Mouse (Mus musculus) cerebellum, adult 11 months (tissue): ENCODE results near the gene Efcab2.
A peak's percentile ranks its signal among the peaks of the same experiment; 100 is the strongest.
"Not testable (repeated sequence)": the region's sequence is repeated elsewhere in the genome, so short reads cannot be mapped to it uniquely, and the experiment has no call there.

ENCODE experiments used
- DNase-seq: peaks from one replicate; pipeline ENCODE4 v3.0.0; 2022

Efcab2 gene

DNA sequence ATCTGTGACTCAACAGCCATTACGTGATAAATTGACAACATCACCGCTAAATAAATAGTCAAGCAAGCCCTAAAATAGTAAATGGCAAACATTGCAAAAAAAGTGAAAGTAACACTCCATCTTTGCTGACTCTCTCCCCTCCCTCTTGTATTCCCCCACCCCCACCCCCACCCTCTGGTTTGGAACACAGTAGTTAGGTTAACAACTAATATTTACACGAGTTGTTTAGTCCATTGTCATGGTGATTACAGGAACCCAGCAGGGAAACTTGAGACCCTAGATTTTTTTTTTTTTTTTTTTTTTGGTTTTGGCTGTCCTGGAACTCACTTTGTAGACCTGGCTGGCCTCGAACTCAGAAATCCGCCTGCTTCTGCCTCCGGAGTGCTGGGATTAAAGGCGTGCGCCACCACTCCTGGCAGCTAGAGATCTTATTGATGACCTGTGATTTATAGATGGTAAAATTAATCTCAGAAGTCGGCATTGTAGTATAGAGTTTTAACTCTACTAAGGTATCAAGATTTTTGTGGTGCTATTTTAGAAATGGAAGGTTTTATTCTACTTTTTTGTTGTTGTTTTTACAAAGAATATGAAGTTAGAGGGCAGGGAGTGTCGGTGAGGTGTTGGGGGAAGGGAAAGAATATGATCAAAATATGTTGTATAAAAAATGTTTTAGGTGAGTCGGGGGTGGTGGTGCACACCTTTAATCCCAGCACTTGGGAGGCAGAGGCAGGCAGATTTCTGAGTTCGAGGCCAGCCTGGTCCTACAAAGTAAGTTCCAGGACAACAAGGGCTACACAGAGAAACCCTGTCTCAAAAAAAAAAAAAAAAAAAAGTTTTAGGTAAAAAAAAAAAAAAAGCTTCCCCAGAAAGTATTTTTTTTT, 1.1 kb downstream of the Efcab2 start:
- no peak for DNase-seq

DNA sequence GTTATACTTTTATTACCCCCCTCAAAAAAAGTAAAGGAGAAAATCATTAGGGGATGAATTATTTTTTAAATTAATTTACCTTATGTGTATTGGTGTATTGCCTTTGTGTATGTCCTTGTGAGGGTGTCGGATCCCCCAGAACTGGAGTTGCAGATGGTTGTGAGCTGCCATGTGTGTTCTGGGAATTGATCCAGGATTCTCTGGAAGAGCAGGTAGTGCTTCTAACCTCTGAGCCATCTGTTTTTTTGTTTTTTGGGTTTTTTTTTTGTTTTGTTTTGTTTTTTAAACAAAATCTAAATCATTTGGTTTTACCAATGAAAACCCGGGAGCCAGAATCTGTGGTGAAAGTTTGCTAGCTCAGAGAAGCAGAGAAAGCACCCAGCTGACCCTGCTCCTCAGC, 1.8 kb downstream of the Efcab2 start:
- peak; percentile 34 for DNase-seq

DNA sequence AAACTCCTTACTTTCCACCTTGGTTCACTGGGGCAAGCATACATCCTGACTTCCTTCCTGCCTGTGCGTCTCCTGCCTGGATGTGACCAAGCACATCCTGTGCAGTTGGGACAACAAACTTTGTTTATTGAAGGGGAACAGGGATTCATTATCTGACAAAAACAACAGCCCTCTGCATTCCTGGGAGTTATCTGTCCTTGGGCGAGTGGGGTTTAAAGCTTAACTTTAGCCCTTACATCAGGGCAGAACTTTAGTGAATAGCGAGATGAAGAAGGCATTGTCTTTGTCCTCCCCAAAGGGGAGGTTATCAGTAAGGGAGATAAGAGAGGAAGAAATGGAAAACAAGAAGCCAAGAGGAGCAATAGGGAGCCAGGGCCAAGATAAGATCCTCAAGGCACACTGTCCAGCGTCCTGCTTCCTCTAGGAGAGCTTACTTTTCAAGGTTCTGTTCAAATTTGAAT, 3.0 kb downstream of the Efcab2 start:
- DNase-seq = no peak

DNA sequence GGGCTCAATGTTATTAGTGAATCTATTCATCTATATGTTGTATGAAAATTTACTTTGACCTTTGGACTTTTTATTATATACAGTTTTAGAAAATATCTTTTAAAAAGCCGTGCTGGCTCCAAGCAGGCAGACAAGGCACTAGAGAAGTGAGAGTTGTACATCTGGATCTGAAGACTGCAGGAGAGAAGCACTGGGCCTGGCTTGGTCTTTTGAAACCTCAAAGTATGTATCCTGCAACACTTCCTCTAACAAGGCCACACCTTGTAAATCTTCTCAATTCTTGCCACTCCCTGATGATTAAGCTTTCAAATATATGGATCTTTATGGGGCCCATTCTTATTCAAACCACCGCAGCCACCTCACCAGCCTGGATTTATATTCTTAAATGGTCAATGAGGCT, 7.5 kb downstream of the Efcab2 start:
- DNase-seq = not testable (repeated sequence)

DNA sequence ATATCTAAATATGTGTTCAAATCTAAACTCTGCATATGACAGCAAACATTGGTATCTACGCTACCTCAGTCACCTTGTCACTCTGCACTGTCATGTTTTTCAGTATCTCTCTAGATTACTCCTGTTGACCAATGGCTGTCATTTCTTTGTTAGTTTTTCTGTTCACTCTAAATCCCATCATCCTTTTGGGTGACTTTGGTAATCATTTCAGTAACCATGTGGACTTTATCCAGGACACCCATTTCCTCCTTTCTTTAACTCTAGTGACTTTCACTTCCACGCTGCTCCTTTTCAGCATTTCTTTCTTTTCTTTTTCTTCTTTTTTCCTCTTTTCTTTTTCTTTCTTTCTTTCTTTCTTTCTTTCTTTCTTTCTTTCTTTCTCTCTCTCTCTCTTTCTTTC, 13.7 kb downstream of the Efcab2 start:
- no peak for DNase-seq

DNA sequence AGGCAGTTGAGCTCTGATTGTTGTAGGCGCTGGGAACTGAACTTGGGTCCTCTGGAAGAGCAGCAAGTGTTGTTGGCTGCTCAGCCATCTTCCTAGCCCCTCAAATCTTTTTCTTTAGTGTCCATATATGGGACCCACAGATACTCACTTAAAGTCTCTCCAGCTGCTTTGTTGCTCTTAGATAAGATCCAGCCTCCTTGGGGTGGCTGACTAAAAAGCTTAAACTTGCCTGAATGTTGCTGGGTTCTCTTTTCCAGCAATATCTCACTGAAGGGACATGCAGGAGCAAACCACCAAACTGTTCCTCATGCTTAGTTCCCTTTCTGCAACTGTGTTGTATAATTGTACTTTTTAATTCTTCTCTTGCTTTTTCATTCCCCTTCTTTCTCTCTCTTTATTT, 17.8 kb downstream of the Efcab2 start:
- DNase-seq = no peak

DNA sequence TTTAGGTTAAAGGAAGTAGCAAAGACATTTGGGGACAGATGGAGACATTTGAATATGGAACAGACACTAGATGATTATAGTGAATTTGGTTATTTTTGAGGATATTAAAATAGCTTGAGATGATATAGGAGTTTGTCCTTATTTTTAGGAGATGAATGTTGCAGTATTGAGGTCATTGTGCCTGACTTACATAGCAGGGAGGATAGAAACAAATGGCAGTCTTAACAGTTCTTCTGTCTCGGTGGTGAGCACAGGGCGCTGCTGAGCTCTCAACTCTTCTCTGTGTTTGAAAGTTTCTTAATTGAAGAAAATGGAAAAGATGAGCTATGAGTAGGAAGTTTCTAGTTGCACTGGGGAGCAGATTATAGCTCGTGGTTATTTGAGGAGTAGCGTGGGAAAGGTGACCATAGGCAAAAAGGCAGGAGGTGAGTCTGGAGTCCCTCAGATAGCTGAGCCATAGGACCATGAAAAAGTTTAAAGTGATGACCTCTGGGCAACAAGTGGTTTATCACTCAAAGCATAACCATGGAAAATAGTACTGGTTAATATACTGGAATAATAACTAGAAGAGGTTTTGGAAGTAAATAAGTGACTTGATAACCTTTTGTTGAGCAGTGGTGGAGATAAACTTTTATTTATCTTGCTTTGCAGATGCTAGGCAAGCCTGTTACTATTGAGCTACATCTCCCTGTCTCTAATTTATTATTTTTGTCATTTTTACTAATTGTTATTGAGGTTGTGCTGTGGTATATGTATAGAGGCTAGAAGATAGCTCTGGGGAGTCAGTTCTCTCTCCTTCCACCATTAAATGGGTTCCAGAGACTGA, 25.9 kb downstream of the Efcab2 start:
- no peak for DNase-seq

DNA sequence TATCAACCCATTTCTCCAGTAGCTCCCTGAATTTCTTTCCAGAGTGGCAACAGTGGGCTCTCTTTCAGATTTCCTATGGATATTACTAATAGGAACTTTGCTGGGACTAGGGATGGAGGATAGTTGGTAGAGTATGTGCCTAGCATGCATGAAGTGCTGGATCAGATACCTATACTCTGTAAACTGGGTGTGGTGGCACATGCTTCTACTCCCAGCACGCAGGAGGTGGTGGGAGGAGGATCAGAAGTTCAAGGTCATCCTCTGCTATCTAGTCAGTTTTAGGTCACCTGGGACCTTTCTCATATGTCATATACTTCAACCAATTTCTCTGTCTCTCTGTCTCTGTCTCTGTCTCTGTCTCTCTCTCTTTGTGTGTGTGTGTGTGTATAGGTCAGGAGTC, 27.7 kb downstream of the Efcab2 start:
- DNase-seq = no peak

DNA sequence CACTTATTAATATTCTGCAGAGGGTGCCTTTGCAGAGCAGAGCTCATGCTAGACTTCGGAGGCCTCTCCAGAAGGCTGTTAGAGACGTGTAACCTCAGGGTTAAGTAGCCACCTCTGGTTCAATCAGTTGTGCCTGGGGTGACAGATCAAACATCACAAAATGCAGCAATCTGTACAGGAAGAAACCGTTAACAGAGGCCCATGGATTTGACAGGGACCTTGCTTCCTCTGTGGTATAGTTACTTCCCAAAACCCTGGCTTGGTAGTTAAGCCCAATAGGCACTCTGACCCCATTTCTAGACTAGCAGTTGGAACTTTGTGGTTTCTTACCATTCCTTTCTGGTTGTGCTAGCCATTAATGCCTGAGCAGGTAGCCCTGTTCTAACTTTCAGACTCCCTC, 38.5 kb downstream of the Efcab2 start:
- DNase-seq = no peak

DNA sequence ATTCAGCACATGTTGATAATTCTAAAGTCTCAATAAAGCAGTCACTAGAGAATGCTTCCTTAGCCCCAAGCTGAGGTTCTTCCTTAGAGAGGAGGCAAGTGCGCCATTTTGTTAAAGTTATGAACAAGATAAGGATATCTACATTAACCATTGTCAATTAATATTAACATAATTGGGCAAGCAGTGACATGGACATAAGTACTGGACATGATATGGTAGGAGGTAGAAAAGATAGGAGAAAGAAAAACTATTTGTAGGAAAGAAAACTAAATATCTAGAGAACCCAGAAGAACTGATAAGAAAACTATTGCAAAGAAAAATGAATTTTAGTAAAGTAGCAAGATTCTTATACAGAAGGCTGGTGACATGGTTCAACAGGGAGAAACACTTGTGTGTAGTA, 41.2 kb downstream of the Efcab2 start:
- no peak for DNase-seq

DNA sequence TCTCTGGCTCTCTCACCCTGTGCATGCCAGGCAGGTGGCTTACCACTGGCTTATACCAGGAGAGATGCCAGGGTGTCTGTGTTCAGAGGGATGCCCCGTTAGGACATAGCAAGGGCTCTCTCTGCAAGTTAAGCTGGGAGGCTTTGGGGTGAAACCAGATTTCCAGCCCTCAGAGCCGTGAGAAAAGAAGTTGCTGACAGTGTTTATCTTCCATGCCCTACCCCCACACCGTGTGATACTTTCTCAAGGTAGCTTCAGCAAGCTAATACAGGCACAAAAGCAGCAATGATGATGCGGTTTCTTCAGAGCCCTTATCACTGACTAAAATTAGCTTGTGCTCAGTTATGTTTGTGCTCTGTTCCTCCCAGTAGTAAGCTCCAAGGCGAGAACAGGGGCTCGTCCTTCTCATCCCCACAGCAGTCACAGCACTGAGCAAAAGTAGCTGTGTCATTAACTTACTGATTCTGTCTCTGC, 42.4 kb downstream of the Efcab2 start:
- DNase-seq = peak; percentile 33

DNA sequence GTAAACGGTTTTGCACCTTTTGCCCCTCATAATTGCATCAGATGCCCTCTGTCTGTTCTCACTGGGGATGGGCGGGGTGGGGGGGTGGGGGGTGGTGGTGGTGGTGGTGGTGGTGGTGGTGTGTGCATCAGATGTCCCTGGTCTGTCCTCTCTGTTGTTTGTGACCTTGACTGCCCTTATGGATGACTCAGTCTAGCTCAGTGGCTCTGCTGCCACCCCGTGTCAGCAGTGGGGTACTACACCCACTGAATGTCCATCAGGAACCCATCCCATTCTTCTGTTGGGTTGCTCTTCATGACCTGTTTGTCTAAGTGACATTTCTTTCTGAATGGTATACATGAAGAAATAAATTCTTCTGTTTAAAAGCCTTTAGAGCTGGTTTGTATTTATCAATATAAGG, 43.3 kb downstream of the Efcab2 start:
- DNase-seq = peak; percentile 80

DNA sequence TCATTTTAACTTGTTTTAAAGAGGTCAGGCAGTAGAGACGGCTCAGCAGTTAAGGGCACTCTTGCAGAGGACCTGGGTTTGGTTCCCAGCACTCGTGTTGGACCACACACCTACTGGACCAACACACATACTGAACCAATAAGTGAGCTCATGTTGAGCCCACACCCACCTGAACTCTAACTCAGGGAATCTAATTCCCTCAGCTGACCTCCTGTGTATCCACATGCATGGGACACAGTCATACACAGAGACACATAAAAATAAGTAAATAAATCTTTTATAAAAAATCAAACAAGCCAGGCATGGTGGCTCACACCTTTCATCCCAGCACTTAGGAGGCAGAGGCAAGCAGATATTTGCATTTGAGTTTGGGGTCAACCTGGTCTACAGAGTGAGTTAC, 44.0 kb downstream of the Efcab2 start:
- no peak for DNase-seq

DNA sequence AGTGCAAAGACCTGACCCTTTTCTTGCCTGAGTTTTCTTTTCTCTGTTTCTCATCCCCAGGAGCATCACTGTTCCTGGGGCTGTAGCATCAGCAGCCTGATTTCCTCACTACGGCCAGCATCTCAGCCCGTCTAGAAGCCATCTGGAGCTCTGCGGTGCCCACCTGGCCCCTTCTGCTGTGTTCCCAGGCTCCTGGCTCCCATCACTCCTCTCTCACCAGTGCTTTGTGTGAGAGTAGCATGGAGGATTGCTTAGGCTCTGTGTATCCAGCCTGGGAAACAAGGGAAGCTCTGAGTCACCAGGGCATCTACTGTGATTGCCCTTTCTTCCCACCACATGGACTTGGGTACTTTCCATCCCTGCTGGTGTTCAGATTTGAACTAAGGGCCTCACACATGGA, 48.2 kb downstream of the Efcab2 start:
- peak; percentile 94 for DNase-seq

DNA sequence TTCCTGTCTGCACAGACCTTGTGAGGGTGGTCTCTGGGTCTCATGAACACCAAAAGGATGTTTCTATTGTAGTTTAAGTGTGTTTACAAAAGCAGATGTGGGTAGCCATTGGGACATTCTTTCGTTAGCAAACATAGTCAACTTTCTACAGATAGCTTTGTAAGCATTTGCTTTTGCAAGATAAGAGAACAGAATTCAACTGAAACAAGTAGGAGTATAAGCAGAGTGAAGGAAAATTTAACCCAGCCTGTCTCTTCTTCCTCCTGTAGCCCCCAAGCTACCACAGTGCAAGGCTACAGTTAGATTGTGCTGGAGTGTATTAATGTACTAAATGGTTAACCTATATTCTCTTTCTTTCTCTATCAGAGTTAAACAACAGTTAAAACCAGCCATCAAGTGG, 49.2 kb downstream of the Efcab2 start:
- no peak for DNase-seq

DNA sequence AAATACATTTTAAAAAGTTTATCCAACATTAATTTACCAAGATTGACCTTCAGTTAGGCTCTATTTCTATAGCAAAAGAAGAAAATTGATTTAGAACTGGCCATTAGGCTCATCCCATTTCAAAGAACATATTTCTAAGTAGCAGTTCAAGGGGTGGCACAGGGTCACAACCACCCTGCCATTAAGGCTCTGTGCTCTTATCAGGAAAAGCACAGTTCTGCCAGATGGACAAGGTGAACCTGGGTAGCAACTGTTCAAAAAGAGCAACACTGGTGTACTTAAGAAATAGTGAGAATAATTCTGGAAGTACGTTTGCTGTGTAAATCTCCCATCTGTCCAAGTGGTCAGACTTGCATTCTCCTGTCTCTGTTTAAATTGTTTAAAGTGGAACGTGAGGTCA, 52.1 kb downstream of the Efcab2 start:
- no peak for DNase-seq

DNA sequence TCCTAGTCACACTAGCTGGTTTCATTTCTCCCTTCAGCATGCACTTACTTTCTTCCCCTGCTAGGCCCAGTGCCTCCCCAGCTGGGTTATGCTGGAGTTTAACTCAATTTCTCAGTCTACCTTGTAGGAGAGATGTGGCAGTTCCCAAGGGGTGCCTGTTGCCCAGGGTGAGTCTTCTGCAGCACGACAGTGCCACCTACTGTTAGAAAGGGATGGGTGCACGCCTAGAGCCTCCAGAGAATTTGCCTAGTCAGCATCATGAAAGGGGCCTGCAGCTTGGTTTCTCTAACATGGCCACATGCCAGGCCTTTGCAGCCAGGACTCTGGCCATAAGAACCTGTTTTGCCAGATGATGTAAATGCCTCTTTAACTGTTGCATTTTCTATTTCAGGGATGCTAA, 57.8 kb downstream of the Efcab2 start:
- DNase-seq = peak; percentile 87

DNA sequence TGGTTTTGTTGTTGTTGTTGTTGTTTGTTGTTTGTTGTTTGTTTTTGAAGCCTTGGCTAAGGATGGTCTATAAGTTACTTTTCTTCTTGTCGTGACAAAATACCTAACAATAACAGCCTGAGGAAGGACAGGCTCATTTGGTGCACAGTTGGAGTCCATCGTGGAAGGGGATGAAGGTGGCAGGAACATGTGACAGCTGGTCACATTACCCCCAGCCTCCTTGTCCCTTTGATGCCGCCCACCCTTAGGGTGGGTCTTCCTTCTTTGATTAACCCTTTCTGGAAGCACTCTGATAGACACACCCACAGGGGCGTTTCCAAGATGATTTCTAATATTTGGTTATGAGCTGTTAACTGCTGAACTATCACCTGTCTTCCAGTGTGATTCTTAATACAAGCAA, 58.3 kb downstream of the Efcab2 start:
- DNase-seq = no peak

DNA sequence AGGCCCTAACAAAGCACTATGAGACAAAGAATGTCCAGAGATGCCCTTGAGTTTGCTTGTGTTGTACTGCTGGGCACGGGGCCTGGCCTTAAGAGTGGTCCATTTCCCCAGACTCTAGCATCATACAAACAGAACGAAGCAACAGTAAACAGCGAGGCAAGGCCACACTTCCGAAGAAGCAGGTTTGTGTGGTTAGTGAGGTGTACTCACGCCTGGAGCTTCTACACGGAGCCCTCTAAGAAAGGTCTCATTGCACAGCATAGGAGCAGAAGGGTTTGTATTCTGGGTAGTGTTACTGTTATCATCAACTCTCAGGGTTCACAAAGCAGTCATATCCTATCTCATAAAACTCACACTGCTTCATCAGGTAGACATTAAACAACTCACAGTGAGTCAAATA, 61.7 kb downstream of the Efcab2 start:
- DNase-seq = no peak

DNA sequence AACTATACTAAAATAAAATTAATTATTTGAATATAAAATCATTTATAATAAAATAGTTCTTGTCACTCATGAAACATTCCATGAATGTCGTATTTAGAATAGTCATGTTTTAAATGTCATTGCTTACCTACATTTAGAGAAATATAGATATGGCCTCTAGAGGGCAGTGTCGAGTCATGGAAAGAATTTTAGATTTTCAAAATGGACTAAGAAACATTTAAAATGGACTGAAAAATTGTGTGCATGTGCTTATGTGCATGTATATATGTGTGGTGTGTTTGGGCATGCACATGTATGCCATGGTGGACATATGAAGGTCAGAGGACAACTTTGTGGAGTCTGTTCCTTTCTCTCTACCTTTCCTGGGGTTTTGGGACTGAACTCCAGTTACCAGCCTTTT, 62.4 kb downstream of the Efcab2 start:
- DNase-seq = no peak

DNA sequence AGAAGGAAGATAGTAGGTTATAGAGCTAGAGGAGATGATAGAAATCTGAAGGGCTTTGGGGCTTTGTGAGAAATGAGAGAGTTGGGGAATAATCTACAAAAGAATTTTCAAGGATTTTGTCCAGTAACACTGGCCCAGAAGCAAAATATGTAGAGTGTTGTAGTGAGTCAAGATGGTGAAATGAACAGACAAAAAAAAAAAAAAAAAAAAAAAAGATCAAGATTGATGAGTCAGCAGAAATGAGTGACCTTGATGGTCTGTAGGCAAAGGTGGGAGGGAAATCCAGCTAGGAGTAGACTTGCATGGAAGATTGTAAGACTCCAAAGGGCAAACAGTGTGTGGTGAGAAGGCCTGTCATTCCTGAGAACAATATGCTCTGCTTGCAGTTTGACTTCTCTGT, 78.0 kb downstream of the Efcab2 start:
- DNase-seq = no peak

DNA sequence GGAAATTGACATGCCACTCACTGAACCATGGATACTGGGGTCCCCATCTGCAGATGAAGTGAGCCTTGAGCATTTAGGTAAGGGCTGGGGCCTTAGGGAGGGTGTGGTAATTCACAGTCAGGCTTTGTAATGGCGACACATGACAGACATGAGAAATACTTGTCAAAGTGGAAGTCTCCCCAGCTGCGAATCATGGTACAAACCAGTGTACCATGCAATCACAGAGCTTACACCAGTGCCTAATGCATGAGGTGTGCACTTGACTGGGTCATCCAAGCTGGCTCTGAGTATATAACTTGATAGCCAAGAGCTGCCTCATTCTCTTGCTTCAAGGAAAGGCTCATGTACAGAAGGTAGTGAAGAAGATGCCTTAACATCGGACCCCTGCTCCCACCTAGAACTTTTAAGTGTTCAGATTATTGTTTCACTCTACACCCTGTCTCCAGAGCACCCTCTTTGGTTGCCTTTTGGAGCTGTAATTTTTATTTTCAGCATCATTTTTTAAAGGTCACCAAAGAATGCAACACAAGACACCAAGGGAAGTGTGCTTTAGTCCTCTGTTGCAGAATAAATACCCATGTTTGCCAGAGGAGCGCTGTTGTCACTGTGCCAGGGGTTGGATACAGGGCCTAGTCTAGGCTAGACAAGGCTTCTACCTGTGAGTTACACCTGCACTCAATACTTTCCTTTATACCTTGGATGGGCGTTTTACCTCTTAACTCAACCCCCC, 79.4 kb downstream of the Efcab2 start:
- no peak for DNase-seq

DNA sequence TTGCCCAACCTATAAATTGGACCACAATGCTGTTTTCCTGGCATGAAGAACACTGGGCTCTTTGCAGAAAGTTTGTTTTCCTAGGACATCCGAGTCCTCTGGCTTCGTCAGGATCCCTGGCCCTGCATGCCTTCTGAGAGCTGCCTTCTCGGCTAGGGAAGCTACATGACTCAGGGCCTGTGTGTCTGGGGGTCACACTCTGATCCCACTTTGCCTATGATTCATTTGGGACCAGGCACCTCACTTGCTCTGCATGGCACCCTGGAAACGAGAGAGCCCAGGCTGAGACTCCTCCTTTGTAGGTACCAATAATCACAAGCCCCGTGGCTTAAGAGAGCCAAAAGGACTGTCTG, 80.0 kb downstream of the Efcab2 start:
- DNase-seq = no peak
